Mouse (Mus musculus): ENCODE data around the gene Tecr. TPM values are rescaled to one million over a fixed set of nuclear protein-coding genes. Genes with fewer than 3 reads are reported as not detected.

Gene Tecr
- polyA plus RNA-seq, 1 experiment from 2014 or later: 704 TPM

GRCm38 (mm10) chr8:83583236-83583635 lies 24.5 kb downstream of the Tecr start:
- Histone ChIP-seq H3K4me3 (ENCODE audit: low read depth, low read length) (no peak overlapping the region), H3K36me3 (ENCODE audit: control insufficient read depth, insufficient read depth, low read length) (peaks cover 9% of the 10 kb centered on the region), H3K4me2 (ENCODE audit: low read depth, severe bottlenecking) (no peak overlapping the region), H3K9ac (ENCODE audit: low read length) (no peak overlapping the region), H3K9me3 (ENCODE audit: control insufficient read depth, low read length) (no peaks in the 10 kb centered on the region), H3K4me1 (ENCODE audit: control insufficient read depth, insufficient read depth, low read length) (peaks cover 3% of the 10 kb centered on the region; the same call in 1 of the 2 replicates), H3K27ac (replicated peaks; ENCODE audit: low read depth, low read length) (no peak overlapping the region), H3K27me3 (ENCODE audit: control insufficient read depth, insufficient read depth, low read length) (no peaks in the 10 kb centered on the region)
- no peak for DNase-seq (ENCODE audit: low spot score)
- 86% methylated on average over 15 of the region's 15 CpGs for WGBS
- no peak for ATAC-seq (ENCODE audit: insufficient number of reproducible peaks, low FRiP score, low TSS enrichment, low read depth)

- no peak overlapping the region for H3K4me2 ChIP-seq (ENCODE audit: low read depth, severe bottlenecking)
- peaks cover 9% of the 10 kb centered on the region for H3K36me3 ChIP-seq (ENCODE audit: control insufficient read depth, insufficient read depth, low read length)
- H3K27me3 ChIP-seq (ENCODE audit: control insufficient read depth, insufficient read depth, low read length): no peaks in the 10 kb centered on the region
- DNase-seq (ENCODE audit: low spot score) (no peak), ATAC-seq (ENCODE audit: insufficient number of reproducible peaks, low FRiP score, low TSS enrichment, low read depth) (no peak)
- peaks cover 11% of the 10 kb centered on the region for H3K4me1 ChIP-seq (ENCODE audit: control insufficient read depth, insufficient read depth, low read length)
- H3K27ac ChIP-seq (replicated peaks; ENCODE audit: low read depth, low read length): no peak overlapping the region
- no peak overlapping the region for H3K4me3 ChIP-seq (ENCODE audit: low read depth, low read length)
- WGBS: 91% methylated on average over 8 of the region's 8 CpGs
- no peaks in the 10 kb centered on the region for H3K9me3 ChIP-seq (ENCODE audit: control insufficient read depth, low read length)
- H3K9ac ChIP-seq (ENCODE audit: low read length): no peak overlapping the region
Observed at GRCm38 (mm10) chr8:83582226-83582625, 25.5 kb downstream of the Tecr start.

GRCm38 (mm10) chr8:83580826-83581225 lies 26.9 kb downstream of the Tecr start:
- ATAC-seq (ENCODE audit: insufficient number of reproducible peaks, low FRiP score, low TSS enrichment, low read depth): no peak
- WGBS: 90% methylated on average over 8 of the region's 8 CpGs
- Histone ChIP-seq H3K27ac (replicated peaks; ENCODE audit: low read depth, low read length) (no peak overlapping the region), H3K36me3 (ENCODE audit: control insufficient read depth, insufficient read depth, low read length) (peaks cover 9% of the 10 kb centered on the region), H3K4me2 (ENCODE audit: low read depth, severe bottlenecking) (no peak overlapping the region), H3K4me3 (ENCODE audit: low read depth, low read length) (no peak overlapping the region), H3K27me3 (ENCODE audit: control insufficient read depth, insufficient read depth, low read length) (no peaks in the 10 kb centered on the region), H3K4me1 (ENCODE audit: control insufficient read depth, insufficient read depth, low read length) (peaks cover 18% of the 10 kb centered on the region), H3K9me3 (ENCODE audit: control insufficient read depth, low read length) (no peaks in the 10 kb centered on the region), H3K9ac (ENCODE audit: low read length) (no peak overlapping the region)
- DNase-seq (ENCODE audit: low spot score): no peak

GRCm38 (mm10) chr8:83579676-83580075 lies 28.1 kb downstream of the Tecr start:
- WGBS: 92% methylated on average over 8 of the region's 8 CpGs
- DNase-seq (ENCODE audit: low spot score) (no peak), ATAC-seq (ENCODE audit: insufficient number of reproducible peaks, low FRiP score, low TSS enrichment, low read depth) (no peak)
- peaks cover 8% of the 10 kb centered on the region for H3K36me3 ChIP-seq (ENCODE audit: control insufficient read depth, insufficient read depth, low read length)
- no peak overlapping the region for H3K4me2 ChIP-seq (ENCODE audit: low read depth, severe bottlenecking)
- no peak overlapping the region for H3K4me3 ChIP-seq (ENCODE audit: low read depth, low read length)
- no peak overlapping the region for H3K27ac ChIP-seq (replicated peaks; ENCODE audit: low read depth, low read length)
- no peak overlapping the region for H3K9ac ChIP-seq (ENCODE audit: low read length)
- H3K4me1 ChIP-seq (ENCODE audit: control insufficient read depth, insufficient read depth, low read length): peaks cover 18% of the 10 kb centered on the region
- no peaks in the 10 kb centered on the region for H3K9me3 ChIP-seq (ENCODE audit: control insufficient read depth, low read length)
- H3K27me3 ChIP-seq (ENCODE audit: control insufficient read depth, insufficient read depth, low read length): no peaks in the 10 kb centered on the region

GRCm38 (mm10) chr8:83578131-83579055 lies 29.4 kb downstream of the Tecr start:
- Histone ChIP-seq H3K9ac (ENCODE audit: low read length) (no peak overlapping the region), H3K4me3 (ENCODE audit: low read depth, low read length) (no peak overlapping the region)

GRCm38 (mm10) chr8:83577384-83577791 lies 30.4 kb downstream of the Tecr start:
- peaks cover 20% of the 10 kb centered on the region for H3K4me1 ChIP-seq (ENCODE audit: control insufficient read depth, insufficient read depth, low read length)
- H3K4me2 ChIP-seq (ENCODE audit: low read depth, severe bottlenecking): no peak overlapping the region
- no peak overlapping the region for H3K4me3 ChIP-seq (ENCODE audit: low read depth, low read length)
- ATAC-seq (ENCODE audit: insufficient number of reproducible peaks, low FRiP score, low TSS enrichment, low read depth): no peak
- peak overlapping the region; percentile 22; the same call in 1 of the 2 replicates for H3K9ac ChIP-seq (ENCODE audit: low read length)
- H3K36me3 ChIP-seq (ENCODE audit: control insufficient read depth, insufficient read depth, low read length): peaks cover 11% of the 10 kb centered on the region
- H3K27me3 ChIP-seq (ENCODE audit: control insufficient read depth, insufficient read depth, low read length): no peaks in the 10 kb centered on the region
- 0 out of 2 replicates have a peak overlapping the region, but pooled peaks have one; percentile 30 for H3K27ac ChIP-seq (replicated peaks; ENCODE audit: low read depth, low read length)
- DNase-seq (ENCODE audit: low spot score): peak; percentile 20
- H3K9me3 ChIP-seq (ENCODE audit: control insufficient read depth, low read length): no peaks in the 10 kb centered on the region
- 57% methylated on average over 9 of the region's 9 CpGs for WGBS

More at GRCm38 (mm10) chr8:83578131-83579055, 29.4 kb downstream of the Tecr start:
- no peak overlapping the region for H3K4me2 ChIP-seq (ENCODE audit: low read depth, severe bottlenecking)
- H3K4me1 ChIP-seq (ENCODE audit: control insufficient read depth, insufficient read depth, low read length): peaks cover 20% of the 10 kb centered on the region
- ATAC-seq (ENCODE audit: insufficient number of reproducible peaks, low FRiP score, low TSS enrichment, low read depth) (no peak), DNase-seq (ENCODE audit: low spot score) (peak; percentile 18)
- H3K9me3 ChIP-seq (ENCODE audit: control insufficient read depth, low read length): no peaks in the 10 kb centered on the region
- no peaks in the 10 kb centered on the region for H3K27me3 ChIP-seq (ENCODE audit: control insufficient read depth, insufficient read depth, low read length)
- H3K27ac ChIP-seq (replicated peaks; ENCODE audit: low read depth, low read length): no peak overlapping the region
- H3K36me3 ChIP-seq (ENCODE audit: control insufficient read depth, insufficient read depth, low read length): peaks cover 4% of the 10 kb centered on the region
- WGBS: 78% methylated on average over 17 of the region's 17 CpGs

- peak overlapping the region; percentile 47; the same call in 1 of the 2 replicates for H3K27ac ChIP-seq (replicated peaks; ENCODE audit: low read depth, low read length)
- 56% methylated on average over 4 of the region's 4 CpGs for WGBS
- H3K4me3 ChIP-seq (ENCODE audit: low read depth, low read length): no peak overlapping the region
- no peak for DNase-seq (ENCODE audit: low spot score)
- peaks cover 16% of the 10 kb centered on the region for H3K36me3 ChIP-seq (ENCODE audit: control insufficient read depth, insufficient read depth, low read length)
- no peak for ATAC-seq (ENCODE audit: insufficient number of reproducible peaks, low FRiP score, low TSS enrichment, low read depth)
- no peak overlapping the region for H3K4me2 ChIP-seq (ENCODE audit: low read depth, severe bottlenecking)
- H3K4me1 ChIP-seq (ENCODE audit: control insufficient read depth, insufficient read depth, low read length): peaks cover 20% of the 10 kb centered on the region
- H3K9ac ChIP-seq (ENCODE audit: low read length): no peak overlapping the region
- no peaks in the 10 kb centered on the region for H3K9me3 ChIP-seq (ENCODE audit: control insufficient read depth, low read length)
- no peaks in the 10 kb centered on the region for H3K27me3 ChIP-seq (ENCODE audit: control insufficient read depth, insufficient read depth, low read length)
Observed at GRCm38 (mm10) chr8:83576921-83577320, 30.9 kb downstream of the Tecr start.

GRCm38 (mm10) chr8:83576516-83576895 lies 31.3 kb downstream of the Tecr start:
- H3K27me3 ChIP-seq (ENCODE audit: control insufficient read depth, insufficient read depth, low read length): no peaks in the 10 kb centered on the region
- H3K4me2 ChIP-seq (ENCODE audit: low read depth, severe bottlenecking): no peak overlapping the region
- no peak overlapping the region for H3K9ac ChIP-seq (ENCODE audit: low read length)
- 71% methylated on average over 3 of the region's 4 CpGs for WGBS
- no peaks in the 10 kb centered on the region for H3K9me3 ChIP-seq (ENCODE audit: control insufficient read depth, low read length)
- DNase-seq (ENCODE audit: low spot score): no peak
- peaks cover 20% of the 10 kb centered on the region for H3K36me3 ChIP-seq (ENCODE audit: control insufficient read depth, insufficient read depth, low read length)
- H3K4me3 ChIP-seq (ENCODE audit: low read depth, low read length): no peak overlapping the region
- no peak overlapping the region; the same call in 1 of the 2 replicates for H3K27ac ChIP-seq (replicated peaks; ENCODE audit: low read depth, low read length)
- no peak for ATAC-seq (ENCODE audit: insufficient number of reproducible peaks, low FRiP score, low TSS enrichment, low read depth)
- H3K4me1 ChIP-seq (ENCODE audit: control insufficient read depth, insufficient read depth, low read length): peaks cover 20% of the 10 kb centered on the region
